Mouse (Mus musculus) heart, adult 11 months (tissue): ENCODE data around the gene M1ap.

Experiments
- DNase-seq: peaks from one replicate; pipeline ENCODE4 v3.0.0; 2022

M1ap gene

GRCm38 (mm10) chr6:82939167-82939912 lies 7.4 kb upstream of the M1ap start, which contains the start of gene Sema4f:
TSS of gene Sema4f (minus strand) at chr6:82939769.
- peak; percentile 83 for DNase-seq

GRCm38 (mm10) chr6:82940765-82941164 lies 5.9 kb upstream of the M1ap start:
- no peak for DNase-seq

- no peak for DNase-seq
These were observed 952 bp upstream of the M1ap start for GRCm38 (mm10) chr6:82945750-82946149.

GRCm38 (mm10) chr6:82956553-82957251 lies 10.0 kb downstream of the M1ap start:
- DNase-seq, result no peak

GRCm38 (mm10) chr6:82961664-82962063 lies 15.0 kb downstream of the M1ap start:
- no peak for DNase-seq

- no peak for DNase-seq
These were observed 22.8 kb downstream of the M1ap start for GRCm38 (mm10) chr6:82969249-82970084.

- DNase-seq, result no peak
These were observed 24.3 kb downstream of the M1ap start for GRCm38 (mm10) chr6:82971031-82971430.

- DNase-seq, result peak; percentile 7
These were observed 40.8 kb downstream of the M1ap start for GRCm38 (mm10) chr6:82987411-82987971.

GRCm38 (mm10) chr6:82993696-82994095 lies 47.0 kb downstream of the M1ap start:
- DNase-seq, result peak; percentile 61

- DNase-seq, result peak; percentile 76
These were observed 47.7 kb downstream of the M1ap start for GRCm38 (mm10) chr6:82994372-82994771.

GRCm38 (mm10) chr6:82996740-82997315 lies 50.1 kb downstream of the M1ap start:
- DNase-seq, result peak; percentile 99

GRCm38 (mm10) chr6:82997511-82998102 lies 50.9 kb downstream of the M1ap start:
- peak; percentile 98 for DNase-seq

- peak; percentile 79 for DNase-seq
These were observed 51.6 kb downstream of the M1ap start for GRCm38 (mm10) chr6:82998326-82998725.

- DNase-seq, result peak; percentile 69
These were observed 53.3 kb downstream of the M1ap start for GRCm38 (mm10) chr6:82999986-83000385.

- peak; percentile 74 for DNase-seq
These were observed 56.4 kb downstream of the M1ap start for GRCm38 (mm10) chr6:83003082-83003481.

- DNase-seq, result peak; percentile 82
These were observed 57.1 kb downstream of the M1ap start for GRCm38 (mm10) chr6:83003850-83004249.

GRCm38 (mm10) chr6:83004309-83004708 lies 57.6 kb downstream of the M1ap start:
- DNase-seq, result peak; percentile 88

- DNase-seq, result peak; percentile 98
These were observed 58.2 kb downstream of the M1ap start for GRCm38 (mm10) chr6:83004872-83005271.

GRCm38 (mm10) chr6:83005444-83006011 lies 58.8 kb downstream of the M1ap start:
- DNase-seq, result peak; percentile 88

GRCm38 (mm10) chr6:83006114-83006513 lies 59.4 kb downstream of the M1ap start:
- DNase-seq, result no peak

GRCm38 (mm10) chr6:83008659-83009058 lies 62.0 kb downstream of the M1ap start:
- DNase-seq, result peak; percentile 91

- no peak for DNase-seq
These were observed 63.3 kb downstream of the M1ap start for GRCm38 (mm10) chr6:83010010-83010409.
